Mouse (Mus musculus) common myeloid progenitor, adult 5-6 weeks (primary cell): ENCODE measurements around the gene Krt87. TPM values are rescaled to one million over a fixed set of nuclear protein-coding genes. Genes with fewer than 3 reads are reported as not detected.

ENCODE experiments used
- ATAC-seq: replicated peaks from 2 replicates; pipeline ENCODE4 v1.8.0; 2016; ENCODE audit warnings: low read depth, mild to moderate bottlenecking, moderate TSS enrichment, inconsistent platforms; ENCODE audit not compliant: poor library complexity, severe bottlenecking
- total RNA-seq: library from RNA; stranded (forward); fragments of 200-1000, 187-1606 nt; gene quantifications from 2 replicates; pipeline ENCODE4 v1.2.3, GENCODE M21; 2017

The Krt87 gene
- total RNA-seq, result 0.09 TPM in 1 of 2 replicates, not detected in the other

DNA sequence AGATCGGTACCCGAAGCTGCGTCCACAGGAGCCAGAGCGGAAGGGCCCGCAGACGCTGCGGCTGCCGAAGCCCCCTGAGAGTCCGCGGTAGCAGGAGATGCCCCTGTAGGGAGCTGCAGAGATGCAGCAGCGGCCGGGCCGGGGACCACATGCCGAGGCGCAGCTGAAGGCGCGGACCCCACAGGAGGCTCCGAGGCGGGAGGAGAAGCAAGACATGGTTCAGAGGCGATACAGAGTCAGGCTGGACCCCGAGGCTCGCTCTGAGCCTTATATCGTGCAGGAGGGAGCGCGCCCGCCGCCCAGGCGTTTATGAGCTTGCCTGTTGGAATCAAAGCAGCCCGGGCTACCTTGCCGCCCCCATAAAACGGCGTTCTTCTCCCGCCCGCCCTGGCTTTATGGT is at the start of gene Krt87:
Krt87 (minus strand) TSS at position 250 of the 400 bp plus-strand sequence.
- no peak for ATAC-seq

DNA sequence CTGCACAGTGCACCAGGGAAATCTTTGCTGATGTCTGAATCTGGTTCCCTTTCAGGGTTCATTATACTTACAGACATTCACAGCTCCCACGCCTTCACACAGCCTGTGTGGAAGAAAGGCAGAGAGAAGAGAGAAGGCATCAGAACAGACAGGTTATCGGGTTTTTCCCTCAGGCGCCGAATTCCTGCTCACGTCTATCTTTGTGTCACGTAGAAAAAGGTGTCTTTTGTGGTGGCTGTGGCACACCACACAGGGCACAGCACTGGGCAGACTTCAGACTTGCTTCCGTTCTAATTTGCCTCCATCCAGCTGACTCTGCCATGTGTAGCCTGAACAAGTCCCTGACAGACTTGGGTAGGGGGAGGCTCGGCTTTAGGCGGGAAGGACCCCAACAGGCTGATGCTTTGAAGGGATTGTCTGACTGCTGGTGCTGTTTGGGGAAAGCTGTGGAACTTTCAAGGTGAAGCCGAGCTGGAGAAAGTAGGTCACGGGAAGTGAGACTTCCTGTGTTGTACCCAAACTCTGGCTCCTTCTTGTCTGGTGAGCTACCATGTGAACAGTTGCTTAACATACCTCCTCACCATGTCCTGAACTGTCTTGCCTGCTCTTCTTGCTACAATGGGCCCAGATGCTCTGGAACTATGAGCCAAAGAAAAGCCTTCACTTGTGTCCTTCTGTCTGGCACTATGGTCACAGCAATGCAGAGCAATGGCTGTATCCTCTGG is 47.5 kb upstream of the Krt87 start:
- no peak for ATAC-seq

- ATAC-seq, result 0 out of 2 replicates have a peak, but pooled peaks have one; percentile 19
These were observed 46.3 kb upstream of the Krt87 start for GRCm38 (mm10) chr15:101484939-101485338.

- ATAC-seq, result no peak
These were observed 45.0 kb upstream of the Krt87 start for GRCm38 (mm10) chr15:101483646-101484045.

DNA sequence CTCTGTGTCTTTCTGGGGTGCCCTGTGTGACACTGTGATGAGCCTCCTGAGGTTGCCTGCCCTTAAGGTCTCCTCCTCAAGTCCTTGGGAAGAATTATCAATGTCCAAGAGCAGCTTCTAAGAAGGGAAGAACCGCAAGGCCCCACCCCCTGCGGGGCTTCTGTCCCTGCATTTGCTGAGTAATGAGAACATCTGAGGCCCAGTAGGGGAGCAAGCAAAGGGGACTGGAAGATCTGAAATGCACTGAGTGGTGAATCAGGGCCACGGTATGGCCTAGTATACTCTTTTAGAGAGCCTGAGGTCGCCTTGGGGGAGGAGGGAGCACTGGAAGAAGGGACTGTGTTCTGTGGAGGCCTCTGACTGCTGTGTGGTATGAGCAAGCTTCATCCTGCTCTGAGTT is 43.5 kb upstream of the Krt87 start:
- no peak for ATAC-seq

DNA sequence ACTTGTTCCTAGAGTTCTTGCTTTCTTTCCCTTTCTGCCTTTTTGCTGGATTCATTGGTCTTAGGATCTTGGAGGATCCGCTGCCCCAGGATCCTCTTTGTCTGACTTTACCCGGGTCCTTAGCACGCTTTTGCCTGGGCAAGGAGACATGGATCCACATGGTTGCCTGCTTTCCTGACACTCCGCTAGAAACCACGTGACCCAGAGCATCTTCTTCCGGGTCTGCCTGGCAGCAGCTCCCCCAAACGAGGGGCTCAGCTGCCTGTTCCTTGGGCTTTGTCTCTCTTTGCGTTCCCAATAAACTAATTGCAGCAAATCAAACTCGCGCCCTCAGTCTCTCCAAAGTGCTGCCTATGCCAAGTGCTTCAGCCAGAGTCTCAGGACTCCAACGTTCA is 41.1 kb upstream of the Krt87 start:
- ATAC-seq, result no peak

- ATAC-seq, result peak; percentile 80
These were observed 40.5 kb upstream of the Krt87 start for GRCm38 (mm10) chr15:101479007-101479665.

DNA sequence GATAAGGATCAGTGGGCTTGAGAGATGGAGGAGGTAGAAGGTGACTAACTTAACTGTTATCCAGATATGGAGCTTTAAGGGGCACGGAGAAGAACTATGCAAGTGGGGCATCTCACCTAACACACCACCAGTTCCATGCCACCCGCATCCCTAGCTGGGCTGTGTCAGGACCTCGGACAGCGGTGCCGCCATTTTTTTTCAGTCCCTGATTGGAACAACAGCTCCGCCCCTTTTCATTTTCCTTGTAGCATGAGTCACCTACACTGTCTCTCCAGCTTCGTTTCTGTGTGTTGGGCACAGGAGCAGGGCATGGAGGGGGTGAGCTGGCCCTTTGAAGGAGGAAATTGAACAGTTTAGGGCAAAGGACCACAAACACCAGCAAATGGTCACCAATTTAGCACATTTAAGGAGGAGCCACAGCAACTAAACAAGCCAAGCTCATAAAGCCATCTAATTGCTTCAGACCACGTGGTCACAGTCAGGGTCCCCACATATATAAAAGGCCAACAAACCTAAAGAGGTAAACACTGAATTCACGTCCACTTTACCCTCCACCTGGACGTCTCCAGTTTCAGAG is 34.4 kb upstream of the Krt87 start, which contains the start of gene Krt86:
Krt86 (plus strand) TSS at position 527 of the 577 bp plus-strand sequence.
- peak; percentile 84 for ATAC-seq

DNA sequence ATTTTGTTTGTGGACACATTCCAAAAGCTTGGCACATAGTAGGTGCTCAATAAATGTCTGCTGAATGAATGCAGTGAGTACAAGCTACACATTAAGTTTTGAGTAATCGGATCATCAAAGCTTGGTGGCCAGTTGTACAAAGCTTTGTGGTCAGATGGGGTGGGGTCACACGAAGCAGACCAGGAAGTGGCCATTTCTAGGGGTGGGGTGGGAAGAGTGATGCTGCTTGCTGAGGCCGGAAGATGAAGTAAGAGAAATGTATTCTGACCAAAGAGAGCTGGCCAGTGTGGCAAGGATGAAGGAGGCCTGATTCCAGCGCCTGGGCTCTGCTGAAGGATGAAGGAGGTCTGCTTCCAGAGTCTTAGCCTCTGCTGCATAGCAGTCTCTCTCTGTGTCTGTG is 30.5 kb upstream of the Krt87 start:
- ATAC-seq, result no peak

- no peak for ATAC-seq
These were observed 25.0 kb upstream of the Krt87 start, which contains the start of gene Krt81 for GRCm38 (mm10) chr15:101463651-101464050. TSS of gene Krt81 (minus strand) at chr15:101463751.

- ATAC-seq, result no peak
These were observed 20.7 kb upstream of the Krt87 start for GRCm38 (mm10) chr15:101459283-101459682.

- ATAC-seq, result no peak
These were observed 19.8 kb upstream of the Krt87 start for GRCm38 (mm10) chr15:101458361-101458930.

GRCm38 (mm10) chr15:101455891-101456290 is 17.3 kb upstream of the Krt87 start:
- no peak for ATAC-seq

DNA sequence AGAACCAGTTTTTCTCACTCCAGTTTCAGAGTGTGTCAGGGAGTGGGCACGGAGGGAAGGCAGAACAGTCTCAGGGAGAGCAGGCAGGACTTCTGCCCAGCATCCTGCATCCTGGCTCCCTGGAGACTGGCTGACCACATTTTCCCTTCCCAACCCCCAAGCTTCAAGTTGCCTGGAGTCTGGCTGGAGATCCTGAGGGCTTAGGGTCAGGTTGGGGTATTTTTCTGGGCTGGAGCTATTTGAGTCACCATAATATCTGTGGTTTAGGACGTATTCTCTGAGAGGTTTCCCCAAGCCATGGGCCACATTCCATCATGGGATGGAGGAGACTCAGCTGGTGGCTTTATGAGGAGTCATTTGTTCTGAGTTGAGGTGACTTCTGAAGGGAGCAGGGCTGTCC is 16.7 kb upstream of the Krt87 start:
- no peak for ATAC-seq

DNA sequence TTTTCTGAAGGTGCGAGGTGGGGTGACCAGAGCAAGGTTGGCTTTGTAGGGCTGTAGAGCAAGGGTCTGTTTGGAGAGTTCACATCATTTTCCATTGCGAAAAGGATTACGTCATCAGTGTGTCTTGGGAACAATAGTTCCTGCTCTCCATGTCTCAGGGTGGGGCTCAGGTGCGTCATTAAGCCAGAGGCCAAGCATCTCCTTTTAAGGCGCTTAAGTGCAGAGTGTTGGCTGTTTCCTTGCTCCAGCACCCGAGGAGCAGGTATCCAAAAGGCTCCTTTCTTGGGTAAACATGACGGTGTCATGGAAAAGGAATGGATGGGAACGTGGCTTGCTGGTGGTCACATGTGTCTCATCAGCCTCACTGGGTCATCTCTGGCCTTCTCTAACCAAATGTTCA is 16.2 kb upstream of the Krt87 start:
- no peak for ATAC-seq

DNA sequence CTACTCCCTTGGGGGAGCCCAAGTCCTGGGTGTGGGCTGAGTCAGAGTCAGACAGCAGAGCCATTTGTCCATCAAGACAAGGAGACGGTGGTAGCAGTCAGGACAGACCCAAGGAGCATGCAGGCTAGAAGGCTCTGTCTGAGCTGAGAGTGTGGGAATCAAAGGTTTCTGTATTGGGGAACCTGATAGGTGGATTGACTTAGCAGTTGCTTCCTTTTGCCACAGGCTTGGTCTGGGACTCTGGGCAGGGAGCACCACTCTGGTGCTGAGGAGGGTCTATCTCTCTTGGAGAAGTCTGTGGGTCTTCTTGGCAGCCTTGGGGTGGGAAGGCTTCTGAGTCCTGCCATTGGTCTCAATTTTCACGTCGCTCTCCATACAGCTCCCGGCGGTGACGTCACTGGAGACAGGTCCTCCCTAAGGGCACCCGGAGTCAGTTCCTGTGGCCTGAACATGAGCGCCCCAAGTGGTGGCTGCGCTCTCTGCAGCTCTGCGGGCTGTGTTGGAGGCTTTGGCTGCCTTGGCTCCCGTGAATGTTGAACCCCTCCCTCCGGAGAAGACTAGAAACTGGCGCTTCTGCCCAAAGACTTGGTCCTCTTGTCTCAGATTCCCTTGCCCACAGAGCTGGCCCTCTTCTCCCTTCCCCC is 14.6 kb upstream of the Krt87 start:
- peak; percentile 95 for ATAC-seq

DNA sequence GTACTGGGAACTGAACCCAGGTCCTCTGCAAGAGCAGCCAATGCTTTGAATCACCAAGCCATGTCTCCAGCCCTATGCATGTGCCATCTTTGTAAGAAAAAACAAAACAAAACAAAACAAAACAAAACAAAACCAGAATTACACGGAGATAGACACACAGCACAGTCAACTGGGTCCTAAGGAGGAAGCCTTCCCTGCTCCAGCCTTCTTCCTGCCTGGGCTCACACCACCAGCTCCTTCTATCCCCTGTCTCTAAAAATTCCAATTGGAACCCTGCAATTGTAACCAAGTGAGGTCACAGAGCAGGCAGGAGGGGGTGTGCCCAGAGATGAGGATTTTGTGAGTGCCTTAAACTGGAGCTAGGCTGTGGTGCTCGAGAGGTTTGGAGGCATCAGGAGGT is 8.8 kb upstream of the Krt87 start, which contains the start of gene Krt88:
Krt88 (plus strand) TSS at position 301 of the 400 bp plus-strand sequence.
- ATAC-seq, result no peak

DNA sequence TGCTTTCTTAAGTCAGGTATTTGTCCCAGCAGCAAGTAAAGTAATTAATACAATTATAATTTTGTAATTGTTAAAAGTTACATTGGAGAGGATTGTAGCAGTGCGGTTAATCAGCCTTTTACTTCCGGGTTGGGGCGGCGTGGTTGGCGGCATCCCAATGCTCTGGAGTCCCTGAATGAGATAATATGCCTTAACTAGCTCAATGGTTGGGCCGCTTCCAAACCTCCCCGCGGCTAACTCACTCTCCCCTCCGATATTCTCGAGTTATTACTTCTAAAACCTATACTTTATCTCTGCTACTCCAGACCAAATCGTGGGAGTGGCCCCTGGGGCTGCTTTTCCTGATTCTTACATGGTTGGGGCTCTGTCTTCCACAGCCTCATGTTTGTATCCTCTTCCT is 8.0 kb upstream of the Krt87 start:
- ATAC-seq, result no peak

GRCm38 (mm10) chr15:101440837-101441236 is 2.2 kb upstream of the Krt87 start:
- ATAC-seq, result no peak

DNA sequence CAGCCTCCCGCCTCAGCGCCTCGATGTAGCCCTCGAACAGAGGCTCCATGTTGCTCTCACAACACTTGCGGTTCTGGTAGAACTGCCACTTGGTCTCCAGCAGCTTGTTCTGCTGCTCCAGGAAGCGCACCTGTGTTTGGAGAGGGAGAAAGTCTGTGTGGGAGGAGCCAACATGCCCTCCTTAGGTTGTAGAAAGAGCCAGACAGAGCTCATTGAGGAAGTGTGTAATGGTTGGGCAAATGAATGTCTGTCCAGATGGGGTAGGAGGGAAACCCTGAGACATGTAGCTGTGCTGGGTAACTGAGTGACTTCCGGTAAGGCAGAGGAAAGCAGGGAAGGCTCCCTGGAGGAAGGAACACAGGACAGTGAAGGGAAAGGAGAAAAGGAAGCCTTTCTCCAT is 2.0 kb downstream of the Krt87 start:
- no peak for ATAC-seq
